Mouse (Mus musculus) embryo, embryonic 9.5 days (tissue): ENCODE results near the gene Fxyd5.

Source experiments
- DNase-seq: peaks from one replicate; pipeline ENCODE4 v3.0.0-alpha.2; 2017; ENCODE audit errors: extremely low spot score

The Fxyd5 gene

GRCm38 (mm10) chr7:31040281-31041022, 1.8 kb downstream of the Fxyd5 start:
- DNase-seq, result no peak

DNA sequence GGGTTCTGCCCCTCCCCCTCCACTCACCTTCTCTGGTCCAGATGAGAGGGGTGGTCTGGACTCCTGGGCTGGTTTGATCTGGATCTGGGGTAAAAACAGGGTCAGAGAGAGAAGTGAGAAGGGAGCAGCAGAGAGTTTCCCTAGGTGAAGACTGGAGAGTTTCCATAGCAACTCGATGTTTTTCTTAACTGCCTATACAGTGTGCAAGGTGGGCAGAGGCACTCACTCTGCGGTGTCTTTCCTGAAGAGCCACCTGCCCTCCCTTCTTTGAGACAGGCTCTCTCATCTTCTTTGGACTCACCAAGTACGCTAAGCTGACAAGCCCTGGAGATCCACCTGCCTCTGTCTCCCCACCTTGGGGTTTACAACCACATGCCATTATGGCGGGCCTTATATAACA, 3.3 kb downstream of the Fxyd5 start:
- no peak for DNase-seq

DNA sequence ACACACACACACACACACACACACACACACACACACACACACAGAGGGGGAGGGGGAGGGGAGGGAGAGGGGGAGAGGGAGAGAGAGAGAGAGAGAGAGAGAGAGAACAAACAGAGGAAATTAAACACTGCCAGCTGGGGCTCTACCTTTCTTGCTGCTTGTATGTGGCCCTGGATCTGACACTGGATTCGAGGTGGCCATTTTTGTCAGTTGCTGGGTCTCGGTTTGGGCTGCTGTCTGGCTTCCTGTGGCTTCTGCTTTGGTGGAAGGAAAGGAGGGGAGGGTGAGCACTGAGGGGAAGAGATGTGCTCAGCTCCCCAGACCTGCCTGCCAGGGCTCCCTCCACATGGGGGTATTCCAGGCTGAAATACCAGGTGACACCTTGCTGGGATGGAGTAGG, 4.6 kb downstream of the Fxyd5 start:
- DNase-seq, result no peak

DNA sequence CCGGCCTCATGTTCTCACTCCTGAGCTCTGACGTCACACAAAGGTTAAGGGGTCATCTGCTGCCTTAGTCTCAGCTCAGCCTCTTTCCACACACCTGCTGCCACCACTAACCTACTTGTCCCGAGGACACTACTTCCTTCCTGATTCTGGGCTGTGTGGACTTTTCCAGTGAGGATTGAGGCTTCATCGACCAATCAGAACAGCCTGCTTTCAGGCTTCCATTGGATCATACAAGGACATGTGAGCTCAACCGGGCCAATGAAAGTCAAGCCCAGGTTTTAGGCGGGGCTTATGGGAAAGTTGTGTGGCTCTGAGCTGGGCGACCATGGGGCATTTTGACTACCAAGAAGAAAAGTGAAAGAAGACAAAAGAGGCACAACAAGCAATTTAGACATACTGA, 5.4 kb downstream of the Fxyd5 start:
- no peak for DNase-seq

- DNase-seq, result no peak
These were observed 7.0 kb downstream of the Fxyd5 start for GRCm38 (mm10) chr7:31035291-31035690.

DNA sequence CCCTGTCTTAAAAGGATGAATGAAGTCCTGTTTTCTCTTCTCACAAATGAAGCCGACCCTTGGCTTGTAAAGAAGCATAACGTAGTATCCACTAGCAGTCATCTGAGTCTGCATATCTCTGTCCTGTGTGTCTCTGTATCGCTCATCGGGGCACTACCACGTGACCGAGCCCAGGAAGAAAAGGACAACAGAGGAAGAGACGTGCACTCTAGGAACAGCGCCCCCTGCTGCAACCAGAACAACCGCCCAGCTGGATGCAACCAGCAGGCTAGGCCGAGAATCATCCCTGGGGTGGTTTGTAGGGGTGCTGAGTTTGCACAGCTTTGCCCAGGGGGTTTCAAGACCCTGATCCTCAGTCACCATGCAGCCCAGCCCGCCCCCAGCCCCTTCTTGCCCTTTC, 7.5 kb downstream of the Fxyd5 start:
- no peak for DNase-seq

DNA sequence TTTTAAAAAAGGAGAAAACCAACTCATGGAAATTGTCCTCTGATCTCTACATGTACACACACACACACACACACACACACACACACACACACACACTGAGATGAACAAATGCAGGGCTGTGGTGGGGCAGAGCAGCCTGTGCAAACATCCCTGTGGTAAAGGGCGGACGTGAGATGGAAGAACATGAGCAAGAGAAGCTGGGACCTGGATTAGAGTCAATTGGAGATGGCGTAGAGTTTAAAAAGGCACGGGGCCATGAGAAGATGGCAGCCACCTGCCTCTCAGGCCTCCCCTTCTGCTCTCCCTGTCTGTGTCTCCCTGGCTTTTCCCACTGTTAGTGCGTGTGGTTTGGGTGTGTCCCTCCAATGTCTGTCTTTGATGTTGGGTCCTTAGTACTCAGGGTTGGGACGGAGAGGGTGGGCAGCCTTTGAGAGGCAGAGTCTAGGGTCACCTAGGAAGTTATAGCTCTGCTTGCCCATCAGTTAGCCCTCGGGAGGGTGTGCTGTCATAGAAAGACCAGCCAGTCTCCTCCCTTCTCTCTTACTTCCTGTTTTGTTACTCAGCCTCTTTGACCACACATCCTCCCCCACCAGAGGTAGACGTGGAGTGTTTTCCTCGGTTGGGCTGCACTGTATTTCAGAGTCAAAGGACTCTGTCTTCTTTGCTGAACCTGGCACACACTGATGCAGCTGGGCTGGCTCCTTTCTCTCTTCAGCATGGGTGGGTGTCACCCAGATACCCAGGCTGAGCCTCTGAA, 8.7 kb downstream of the Fxyd5 start:
- no peak for DNase-seq

- DNase-seq, result no peak
These were observed 10.6 kb downstream of the Fxyd5 start for GRCm38 (mm10) chr7:31031731-31032130.

DNA sequence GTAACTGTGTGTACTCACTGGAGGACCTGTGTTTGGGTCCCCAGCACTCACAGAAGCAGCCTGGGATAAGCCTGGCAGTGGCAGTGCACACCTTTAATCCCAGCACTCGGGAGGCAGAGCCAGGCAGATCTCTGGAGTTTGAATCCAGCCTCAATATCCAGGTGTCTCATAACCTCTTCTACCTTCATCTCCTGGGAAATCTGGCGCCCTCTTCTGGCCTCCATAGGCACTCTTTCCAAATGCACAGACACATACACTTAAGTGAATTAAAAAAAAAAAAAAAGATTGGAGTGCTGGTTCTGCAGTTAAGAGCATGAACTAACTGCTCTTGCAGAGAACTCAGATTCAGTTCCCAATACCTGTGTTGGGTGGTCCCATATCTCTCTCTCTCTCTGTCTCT, 11.6 kb downstream of the Fxyd5 start:
- no peak for DNase-seq

GRCm38 (mm10) chr7:31028609-31029008, 13.7 kb downstream of the Fxyd5 start:
- no peak for DNase-seq

DNA sequence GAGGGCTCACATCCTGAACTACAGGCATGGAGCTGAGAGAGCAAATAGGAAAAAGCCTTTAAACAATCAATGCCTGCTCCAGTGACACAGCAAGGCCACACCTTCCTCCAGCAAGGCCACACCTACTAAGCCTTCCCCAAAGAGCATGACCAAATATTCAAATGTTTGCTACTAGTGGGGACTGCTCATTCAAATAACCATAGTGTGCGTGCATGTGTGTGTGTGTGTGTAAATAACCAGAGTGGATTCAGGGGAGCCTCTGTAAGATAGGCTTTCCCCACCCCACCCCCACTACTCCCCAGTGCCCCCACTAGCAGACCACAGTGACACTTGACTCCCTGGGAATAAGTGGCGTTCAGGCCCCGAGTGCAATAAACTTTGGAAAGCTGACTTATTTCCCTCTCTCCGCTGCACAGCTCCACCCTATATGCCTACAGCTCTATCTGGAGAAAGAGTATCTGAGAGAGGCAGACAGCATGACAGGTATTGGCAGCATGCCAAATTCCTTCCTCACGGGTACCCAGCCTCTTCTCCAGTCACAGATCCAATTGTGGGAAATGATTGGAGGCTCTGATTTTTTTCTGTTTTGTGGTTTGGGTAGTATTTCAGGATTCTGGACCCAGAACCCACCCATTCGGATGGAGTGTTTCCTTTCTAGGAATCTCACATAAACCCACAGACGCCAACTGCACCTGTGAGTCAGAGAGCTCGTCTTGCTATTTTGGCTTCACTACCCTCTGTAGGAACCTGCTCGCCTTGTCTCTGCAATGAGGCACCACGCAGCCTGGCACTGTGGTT, 25.0 kb downstream of the Fxyd5 start:
- DNase-seq, result no peak

DNA sequence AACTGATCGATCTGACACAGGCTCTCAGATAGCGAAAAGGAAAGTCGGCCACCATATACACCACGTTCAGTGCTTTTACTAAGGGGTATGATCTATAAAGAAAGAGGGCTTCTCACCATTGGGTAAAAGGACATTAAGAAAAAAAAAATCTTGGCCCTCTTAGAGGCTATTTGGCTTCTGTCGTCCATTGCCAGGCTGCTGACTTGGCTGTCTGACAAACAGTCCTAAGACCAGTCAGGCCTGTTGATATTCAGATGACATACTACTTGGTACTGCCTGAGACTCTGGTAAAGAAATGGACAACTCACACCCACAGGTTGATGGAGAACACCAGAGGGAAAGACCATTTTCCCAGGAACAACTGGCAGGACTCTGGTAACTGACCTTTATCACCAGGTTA, 29.3 kb downstream of the Fxyd5 start:
- no peak for DNase-seq

DNA sequence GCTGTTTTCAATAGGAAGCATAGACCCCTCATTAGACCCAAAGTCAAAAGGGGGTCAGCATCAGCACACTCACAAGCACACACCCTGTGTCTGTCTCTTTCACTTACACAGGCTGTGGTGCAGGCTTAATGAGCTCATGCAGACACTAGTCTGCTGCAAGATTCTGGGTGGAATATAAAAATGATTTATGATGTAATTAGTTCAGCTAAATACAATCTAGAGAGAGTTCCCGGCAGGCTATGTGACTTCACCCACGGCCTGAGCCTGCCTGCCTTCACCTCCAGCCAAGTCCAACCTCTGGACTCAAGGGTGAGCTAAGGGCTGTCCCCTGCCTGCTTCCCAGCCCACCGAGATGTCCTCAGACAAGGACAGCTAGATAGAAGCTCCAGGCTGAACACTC, 33.4 kb downstream of the Fxyd5 start:
- DNase-seq, result no peak

DNA sequence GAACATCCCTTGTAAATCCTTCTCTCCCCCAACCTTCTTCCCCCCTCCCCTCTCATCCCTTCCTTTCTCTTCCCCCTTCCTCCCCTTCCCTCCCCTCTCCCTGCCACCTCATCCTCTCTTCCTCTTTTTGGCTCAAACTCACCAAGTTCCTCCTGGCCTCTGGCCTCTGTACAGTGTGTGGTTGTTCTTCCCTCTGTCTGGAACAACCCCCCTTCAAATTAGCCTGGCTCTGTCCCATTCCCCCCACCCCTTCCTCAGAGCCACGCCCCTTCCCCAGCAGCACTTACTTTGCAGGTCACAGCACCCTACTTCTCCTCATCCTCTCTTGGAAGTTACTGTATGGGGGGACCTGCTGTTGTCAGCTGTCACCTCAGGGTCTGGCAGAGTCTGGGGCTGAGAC, 34.1 kb downstream of the Fxyd5 start:
- DNase-seq, result no peak

- DNase-seq, result no peak
These were observed 34.5 kb downstream of the Fxyd5 start for GRCm38 (mm10) chr7:31007775-31008174.

GRCm38 (mm10) chr7:31002650-31003049, 39.6 kb downstream of the Fxyd5 start:
- DNase-seq, result no peak

DNA sequence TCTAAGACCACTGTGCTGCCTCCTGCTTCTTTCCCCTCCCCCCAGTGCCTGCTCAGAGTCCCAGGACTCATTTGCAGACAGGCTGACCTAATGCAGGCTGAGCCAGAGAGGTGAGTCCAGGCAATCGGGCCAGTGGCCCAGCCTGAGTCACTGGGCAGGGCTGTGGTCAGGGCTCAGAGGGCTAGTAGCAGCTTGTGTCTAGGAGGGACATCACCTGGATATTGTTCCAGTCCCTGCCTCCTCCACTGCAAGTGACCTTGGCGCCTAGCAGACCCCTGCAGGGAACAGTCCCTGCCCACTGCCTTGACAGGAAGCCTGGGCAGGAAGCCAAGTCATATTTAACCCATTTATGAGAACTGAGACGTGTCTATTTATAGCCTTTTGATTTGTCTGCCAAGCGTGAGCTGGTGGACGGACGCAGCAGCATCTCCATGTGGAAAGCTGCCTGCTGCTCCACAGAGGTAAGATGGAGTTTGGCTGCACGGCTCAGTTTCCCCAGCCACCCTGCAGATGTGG, 41.7 kb downstream of the Fxyd5 start:
- no peak for DNase-seq

- no peak for DNase-seq
These were observed 45.8 kb downstream of the Fxyd5 start for GRCm38 (mm10) chr7:30996491-30996890.

DNA sequence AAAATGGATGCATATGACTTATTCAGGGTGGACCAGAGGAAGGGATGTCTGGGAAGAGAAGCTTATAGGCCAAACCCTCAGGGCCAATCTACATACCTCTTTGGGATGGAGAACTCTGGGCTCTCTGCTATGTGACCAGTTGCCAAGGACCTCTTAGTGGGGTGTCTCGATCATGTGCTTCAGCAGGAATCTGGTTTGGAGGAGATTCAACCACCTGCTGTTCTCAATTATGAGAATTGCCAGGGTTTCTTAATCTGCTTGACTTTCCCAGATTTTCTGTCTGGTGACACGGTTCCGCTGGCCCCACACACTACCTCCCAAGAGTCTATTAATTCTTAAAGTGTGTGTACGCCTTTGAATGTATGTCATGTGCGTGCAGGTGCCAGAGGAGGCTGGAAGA, 48.3 kb downstream of the Fxyd5 start:
- no peak for DNase-seq

DNA sequence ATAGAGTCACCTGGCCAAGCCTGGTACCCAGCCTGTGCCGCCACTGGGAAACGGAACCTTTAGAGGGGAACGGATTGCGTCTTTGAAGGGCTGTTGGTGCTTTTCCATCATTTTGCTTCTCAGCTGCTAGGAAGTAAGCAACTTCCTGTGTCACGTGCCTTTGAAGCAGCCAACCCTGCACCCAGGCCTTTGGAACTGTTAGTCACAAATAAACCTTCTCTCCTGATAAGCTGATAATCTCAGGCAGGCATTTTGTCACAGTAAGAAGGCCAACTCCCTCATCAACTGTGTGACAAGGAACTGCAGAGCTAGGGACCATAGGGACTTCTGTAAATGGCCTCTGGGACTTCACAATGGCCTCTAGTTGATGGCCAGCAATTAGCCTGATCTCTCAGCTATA, 50.1 kb downstream of the Fxyd5 start:
- no peak for DNase-seq

DNA sequence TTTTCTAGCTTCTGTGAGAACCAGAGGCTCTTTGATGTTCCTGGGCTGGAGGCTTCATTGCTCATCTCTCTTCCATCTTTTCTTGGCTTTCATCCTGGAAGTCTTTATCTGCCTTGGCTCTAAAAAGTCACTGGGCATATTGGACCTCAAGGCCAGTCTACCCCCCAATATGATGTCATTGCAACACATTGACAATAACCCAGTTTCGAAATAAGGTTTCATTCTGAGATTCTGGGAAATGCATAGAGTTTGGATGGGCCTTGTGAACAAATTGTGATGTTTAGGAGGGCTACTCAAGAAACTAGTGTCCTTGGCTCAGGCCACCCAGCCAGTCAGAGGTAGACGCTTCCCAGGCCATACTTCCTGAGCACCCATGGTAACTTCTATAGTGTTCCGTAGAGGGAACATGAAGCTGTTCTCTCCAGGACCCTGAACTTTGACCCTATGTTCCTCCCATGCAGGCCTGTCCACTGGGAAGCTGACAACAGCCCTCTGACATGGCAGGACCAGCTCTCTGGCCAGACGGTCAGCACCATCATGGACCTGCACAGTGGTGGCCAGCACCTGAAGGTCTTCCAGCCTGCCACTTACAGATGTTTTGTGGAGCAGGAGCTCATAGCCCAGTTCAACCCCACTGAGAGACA, 53.6 kb downstream of the Fxyd5 start:
- DNase-seq, result no peak

GRCm38 (mm10) chr7:30985357-30985756, 56.9 kb downstream of the Fxyd5 start:
- no peak for DNase-seq
